Mouse (Mus musculus) large intestine, adult 2 months (tissue): ENCODE measurements around the gene Plod2. TPM values are rescaled to one million over a fixed set of nuclear protein-coding genes. Genes with fewer than 3 reads are reported as not detected.

Experiments
- DNase-seq: peaks from one replicate; pipeline ENCODE4 v3.0.0-alpha.2; 2012; ENCODE audit warnings: low read depth, low spot score
- WGBS: fragments of 180-500 bp; shearing (Covaris S2); methylation state at CpG from one replicate; pipeline ENCODE4 v1.1.7; 2018; 5-methylcytosine and 5-hydroxymethylcytosine counted together
- polyA plus RNA-seq: library from polyadenylated mRNA; depleted of rRNA; stranded (reverse); fragments of >200 nt; gene quantifications from 2 replicates; pipeline ENCODE4 v1.2.3, GENCODE M21; 2012

Plod2 gene
- polyA plus RNA-seq, 1 experiment = 1.3 TPM

GRCm38 (mm10) chr9:92551666-92552065, 9.6 kb downstream of the Plod2 start:
- no peak for DNase-seq
- WGBS = 74% methylated on average over 4 of the region's 4 CpGs

GRCm38 (mm10) chr9:92552691-92553090, 10.7 kb downstream of the Plod2 start:
- no peak for DNase-seq
- 66% methylated on average over 3 of the region's 3 CpGs for WGBS

- WGBS = 81% methylated on average over 6 of the region's 6 CpGs
- DNase-seq = no peak
Observed at GRCm38 (mm10) chr9:92555006-92555958, 13.3 kb downstream of the Plod2 start.

- no peak for DNase-seq
- WGBS = 71% methylated on average over 8 of the region's 8 CpGs
Observed at GRCm38 (mm10) chr9:92559750-92560149, 17.7 kb downstream of the Plod2 start.

- 75% methylated on average over 6 of the region's 6 CpGs for WGBS
- no peak for DNase-seq
Observed at GRCm38 (mm10) chr9:92560840-92561547, 19.0 kb downstream of the Plod2 start.

GRCm38 (mm10) chr9:92562416-92562815, 20.4 kb downstream of the Plod2 start:
- no peak for DNase-seq
- 68% methylated on average over 5 of the region's 5 CpGs for WGBS

GRCm38 (mm10) chr9:92563306-92563705, 21.3 kb downstream of the Plod2 start:
- DNase-seq = no peak
- 80% methylated on average over 6 of the region's 6 CpGs for WGBS

GRCm38 (mm10) chr9:92564391-92564790, 22.4 kb downstream of the Plod2 start:
- DNase-seq = no peak
- 95% methylated on average over 1 of the region's 1 CpGs for WGBS

GRCm38 (mm10) chr9:92566234-92566633, 24.2 kb downstream of the Plod2 start:
- no peak for DNase-seq
- WGBS = 70% methylated on average over 3 of the region's 3 CpGs

GRCm38 (mm10) chr9:92567474-92567873, 25.5 kb downstream of the Plod2 start:
- WGBS = 80% methylated on average over 7 of the region's 7 CpGs
- no peak for DNase-seq

- WGBS = 94% methylated on average over 3 of the region's 3 CpGs
Observed at GRCm38 (mm10) chr9:92568798-92569197, 26.8 kb downstream of the Plod2 start.

GRCm38 (mm10) chr9:92572376-92573108, 30.5 kb downstream of the Plod2 start:
- no peak for DNase-seq
- 65% methylated on average over 8 of the region's 8 CpGs for WGBS

More at GRCm38 (mm10) chr9:92568798-92569197, 26.8 kb downstream of the Plod2 start:
- DNase-seq = no peak

- 77% methylated on average over 5 of the region's 5 CpGs for WGBS
- no peak for DNase-seq
Observed at GRCm38 (mm10) chr9:92583876-92584275, 41.9 kb downstream of the Plod2 start.

- WGBS = 76% methylated on average over 1 of the region's 1 CpGs
- DNase-seq = no peak
Observed at GRCm38 (mm10) chr9:92586025-92586424, 44.0 kb downstream of the Plod2 start.

GRCm38 (mm10) chr9:92587391-92587790, 45.4 kb downstream of the Plod2 start:
- 94% methylated on average over 8 of the region's 8 CpGs for WGBS
- DNase-seq = no peak

GRCm38 (mm10) chr9:92588226-92588625, 46.2 kb downstream of the Plod2 start:
- WGBS = 94% methylated on average over 1 of the region's 1 CpGs
- DNase-seq = no peak

GRCm38 (mm10) chr9:92589021-92589420, 47.0 kb downstream of the Plod2 start:
- no peak for DNase-seq
- 79% methylated on average over 5 of the region's 5 CpGs for WGBS

GRCm38 (mm10) chr9:92591482-92591881, 49.5 kb downstream of the Plod2 start:
- 81% methylated on average over 5 of the region's 5 CpGs for WGBS
- no peak for DNase-seq

GRCm38 (mm10) chr9:92592757-92593156, 50.7 kb downstream of the Plod2 start:
- 89% methylated on average over 8 of the region's 8 CpGs for WGBS
- DNase-seq = no peak

- no peak for DNase-seq
- WGBS = 72% methylated on average over 6 of the region's 6 CpGs
Observed at GRCm38 (mm10) chr9:92594491-92594890, 52.5 kb downstream of the Plod2 start.
